In the genomic region with DNA sequence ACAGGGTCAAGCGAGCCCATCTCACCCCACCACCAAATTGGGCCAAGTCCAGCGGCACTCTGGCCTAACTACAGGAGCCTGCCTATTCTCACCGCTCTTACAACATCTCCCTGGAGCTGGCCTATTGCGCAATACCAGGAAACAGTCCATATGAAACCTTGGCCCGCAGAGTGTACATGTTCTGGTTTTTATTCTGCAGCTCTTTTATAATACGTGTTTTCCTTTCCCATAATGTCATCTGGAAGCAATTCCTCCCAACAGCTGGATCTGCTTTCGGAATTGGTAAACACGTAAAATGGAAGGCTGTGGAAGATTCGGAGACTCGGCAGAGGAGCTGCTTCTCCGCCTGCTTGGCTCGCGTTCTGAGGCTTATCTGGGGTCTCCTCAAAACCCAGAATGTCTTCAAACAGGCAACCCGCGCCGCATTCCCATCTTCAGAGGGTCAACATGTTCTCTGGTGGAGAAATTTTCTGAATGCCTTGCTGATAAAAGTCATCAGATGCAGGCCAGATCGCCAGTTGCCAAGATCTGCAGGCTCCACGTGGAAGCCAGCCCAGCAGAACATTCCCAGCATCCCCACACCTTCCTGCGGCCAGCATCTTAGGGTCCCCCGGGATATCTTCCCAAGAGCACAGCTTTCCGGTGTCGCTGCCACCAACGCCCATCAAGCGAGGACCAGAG, we compare ENCODE assay signal across 7 mouse cellular contexts.
DNase-seq lines count a peak whose midpoint lies in the region; ATAC-seq lines count a peak whose summit lies in the region.

No protein-coding gene starts in this region.

- ATAC-seq in megakaryocyte progenitor cell, adult 5-6 weeks (replicated peaks; ENCODE audit: poor library complexity) = peak; percentile 74
- ATAC-seq in inflammation-experienced regulatory T-cells, adult 6 months = no peak

- DNase-seq in MN1 (ENCODE audit: low spot score) = peak; percentile 83
- DNase-seq in adrenal gland, postnatal 36 days = peak; percentile 36 to 49
- DNase-seq in heart, adult 9 months (ENCODE audit: low spot score in 2 of 2) = peak; percentile 88 to 90
- peak; percentile 55 to 66 for DNase-seq in kidney, postnatal 4 days
- DNase-seq in thymus, postnatal 10 days (ENCODE audit: low spot score in 2 of 2) = no peak

Comparison
In these comparisons a context has a peak if more than half of its experiments do, and no peak if none do; other contexts are left out.
1. DNase-seq: peak in MN1 (single experiment), adrenal gland, postnatal 36 days (2 of 2), heart, adult 9 months (2 of 2) and kidney, postnatal 4 days (2 of 2); none in thymus, postnatal 10 days (0 of 2).